Mouse (Mus musculus) liver, embryonic 14.5 days (tissue): Measurements from ENCODE around the gene Fads3.

Experiments used
- CTCF ChIP-seq: IDR thresholded peaks from 2 replicates; pipeline ENCODE4 v1.5.1; 2016; ENCODE audit warnings: antibody characterized with exemption, low read depth, control low read depth
- EP300 ChIP-seq: IDR thresholded peaks from 2 replicates; pipeline ENCODE4 v1.6.1; 2016; ENCODE audit warnings: antibody characterized with exemption, low read depth

DNA sequence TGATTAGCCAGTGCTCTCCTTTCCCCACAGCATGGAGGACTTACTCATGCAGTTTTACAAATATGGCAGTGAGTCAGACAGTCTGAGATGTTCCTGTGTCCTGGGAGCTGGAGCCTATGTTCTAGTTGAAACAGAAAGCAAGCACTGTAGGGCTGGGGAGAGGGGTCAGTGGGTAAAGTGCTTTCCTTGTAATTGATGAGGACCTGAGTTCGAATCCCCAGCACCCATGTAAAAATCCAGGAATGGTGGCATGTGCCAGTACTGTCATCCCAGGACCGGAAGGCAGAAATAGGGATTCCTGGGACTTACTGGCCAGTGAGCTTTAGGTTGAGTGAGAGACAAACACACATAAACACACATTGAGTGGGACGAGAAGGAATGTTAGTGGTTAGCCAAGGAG is 15.3 kb downstream of the Fads3 start:
- TF ChIP-seq EP300 (no peak), CTCF (no peak)
